Mouse (Mus musculus) adrenal gland, postnatal 25 days (tissue): ENCODE data around the gene Rab27a. TPM values are rescaled to one million over a fixed set of nuclear protein-coding genes. Genes with fewer than 3 reads are reported as not detected.

Source experiments
- microRNA-seq, 2 experiments: library from miRNA; unstranded; fragments of <30 nt; microRNA quantifications; one replicate each; pipeline ENCODE4 v1.2.0; 2021
- total RNA-seq: library from RNA; stranded (reverse); gene quantifications from 2 replicates; pipeline ENCODE4 v1.2.3, GENCODE M21; 2021

Rab27a gene
- total RNA-seq, 1 experiment from 2014 or later = 47.1 TPM

Small RNA genes within 50 kb of the gene (microRNA-seq; reads per million reads assigned to microRNA genes)
- 0 reads per million in 2 experiments for gene Gm27353

Other genes starting within 250 kb of the Rab27a start
- gene Prtg, start 238.0 kb upstream of the Rab27a start, total RNA-seq = 0.43 and 0.58 TPM in 2 replicates
- gene Pygo1, start 119.2 kb upstream of the Rab27a start, total RNA-seq = 3.4 and 5.1 TPM in 2 replicates
- 1.6 and 1.8 TPM in 2 replicates for gene Dyx1c1, start 86.1 kb upstream of the Rab27a start, total RNA-seq
- not detected in 2 replicates for gene Gm44503, start 86.0 kb upstream of the Rab27a start, total RNA-seq
- gene Ccpg1os, start 59.5 kb upstream of the Rab27a start, total RNA-seq = 23.8 TPM in 2 replicates
- gene Ccpg1, start 59.4 kb upstream of the Rab27a start, total RNA-seq = 145 and 166 TPM in 2 replicates
- 11.9 and 20.4 TPM in 2 replicates for gene Pigb, start 4.5 kb upstream of the Rab27a start, total RNA-seq
- 1.00 and 2.0 TPM in 2 replicates for gene Khdc3, start 57.0 kb downstream of the Rab27a start, total RNA-seq
- gene Gm20509, start 57.6 kb downstream of the Rab27a start, total RNA-seq = 0.49 TPM in 1 of 2 replicates, not detected in the other
- 60.6 and 64.2 TPM in 2 replicates for gene Rsl24d1, start 68.6 kb downstream of the Rab27a start, total RNA-seq